ENCODE assay signal across 8 mouse cellular contexts in genomic region chr2:18609868-18610185, GRCm38 (mm10).
DNase-seq lines count a peak whose midpoint lies in the region; ATAC-seq and TF ChIP-seq lines count a peak whose summit lies in the region.

No protein-coding gene starts in this region.

- WGBS in kidney, embryonic 14.5 days = 4% methylated on average over 10 of the region's 10 CpGs
- WGBS in limb, embryonic 11.5 days = under 1% methylated on average over 10 of the region's 10 CpGs
- 45% methylated on average over 10 of the region's 10 CpGs for WGBS in olfactory bulb, adult 2 months

- H3K36me3 ChIP-seq in kidney, embryonic 14.5 days (ENCODE audit: control insufficient read depth, insufficient read depth, low read length) = no peaks in the 10 kb centered on the region
- H3K36me3 ChIP-seq in limb, embryonic 11.5 days (ENCODE audit: control insufficient read depth, insufficient read depth, low read length) = no peaks in the 10 kb centered on the region

- TF ChIP-seq CTCF in cortical plate, adult 2 months (IDR thresholded peaks at IDR 0.05; ENCODE audit: extremely low read depth, insufficient read depth, low read length) = no peak
- no peak for TF ChIP-seq CTCF in olfactory bulb, adult 2 months (IDR thresholded peaks at IDR 0.05; ENCODE audit: insufficient read depth, low read depth, low read length)

- intact Hi-C loops in left cerebral cortex, postnatal 10 days (cut with DNase I) = loop anchor here (5.0 kb wide), 1 partner anchor 218 kb away; the partner anchor contains the start of gene Dnajc1

- H3K9ac ChIP-seq in kidney, embryonic 14.5 days (ENCODE audit: low read depth, low read length) = no peak overlapping the region
- no peak overlapping the region for H3K9ac ChIP-seq in limb, embryonic 11.5 days (ENCODE audit: low read length)

- H3K27me3 ChIP-seq in kidney, embryonic 14.5 days (ENCODE audit: control insufficient read depth, insufficient read depth, low read length) = peaks cover 46% of the 10 kb centered on the region
- peaks cover 25% of the 10 kb centered on the region for H3K27me3 ChIP-seq in limb, embryonic 11.5 days (ENCODE audit: control insufficient read depth, insufficient read depth, low read length)

- no peaks in the 10 kb centered on the region for H3K4me1 ChIP-seq in kidney, embryonic 14.5 days (ENCODE audit: control insufficient read depth, insufficient read depth, low read length)
- H3K4me1 ChIP-seq in cortical plate, adult 2 months (ENCODE audit: control insufficient read depth, insufficient read depth, low read length) = no peaks in the 10 kb centered on the region
- H3K4me1 ChIP-seq in limb, embryonic 11.5 days (ENCODE audit: control insufficient read depth, insufficient read depth, low read length) = peaks cover 18% of the 10 kb centered on the region
- peaks cover 21% of the 10 kb centered on the region for H3K4me1 ChIP-seq in olfactory bulb, adult 2 months (ENCODE audit: control insufficient read depth, insufficient read depth, low read length)

- no peak overlapping the region for H3K27ac ChIP-seq in kidney, embryonic 14.5 days (ENCODE audit: low read depth, low read length)
- no peak overlapping the region for H3K27ac ChIP-seq in cortical plate, adult 2 months (ENCODE audit: insufficient read depth, low read length)
- H3K27ac ChIP-seq in limb, embryonic 11.5 days (replicated peaks; ENCODE audit: low read depth, low read length) = no peak overlapping the region
- no peak overlapping the region for H3K27ac ChIP-seq in olfactory bulb, adult 2 months (ENCODE audit: insufficient read depth, low read depth, low read length)

- no peak for TF ChIP-seq POLR2A in cortical plate, adult 2 months (IDR thresholded peaks at IDR 0.05; ENCODE audit: extremely low read depth, insufficient read depth, low read length)
- no peak for TF ChIP-seq POLR2A in olfactory bulb, adult 2 months (IDR thresholded peaks at IDR 0.05; ENCODE audit: insufficient read depth, low read depth, low read length)

- ATAC-seq in kidney, embryonic 14.5 days (ENCODE audit: low FRiP score, low TSS enrichment) = no peak
- no peak for ATAC-seq in limb, embryonic 11.5 days (ENCODE audit: insufficient number of reproducible peaks, low FRiP score, low TSS enrichment, low read depth)

- no peak for DNase-seq in kidney, adult 9 months
- DNase-seq in limb, embryonic 11.5 days (ENCODE audit: low spot score) = no peak
- DNase-seq in cerebellum, adult 11-12 months = no peak
- no peak for DNase-seq in left cerebral cortex, postnatal 10 days (ENCODE audit: extremely low spot score in 1 of 2, low spot score in 2 of 2)
- no peak for DNase-seq in embryo, embryonic 10 days (ENCODE audit: low spot score)

- H3K4me2 ChIP-seq in kidney, embryonic 14.5 days (replicated peaks; ENCODE audit: low read depth, low read length) = peak overlapping the region; percentile 68
- H3K4me2 ChIP-seq in limb, embryonic 11.5 days (ENCODE audit: low read depth, severe bottlenecking) = peak overlapping the region; percentile 58; the same call in 1 of the 2 replicates

- no peaks in the 10 kb centered on the region for H3K9me3 ChIP-seq in kidney, embryonic 14.5 days (ENCODE audit: control insufficient read depth, low read length)
- no peaks in the 10 kb centered on the region for H3K9me3 ChIP-seq in limb, embryonic 11.5 days (ENCODE audit: control insufficient read depth, low read length)

- peak overlapping the region; percentile 37 for H3K4me3 ChIP-seq in kidney, embryonic 14.5 days (ENCODE audit: low read length)
- peak overlapping the region; percentile 62; the same call in 1 of the 2 replicates for H3K4me3 ChIP-seq in cortical plate, adult 2 months (ENCODE audit: insufficient read depth, low read length)
- H3K4me3 ChIP-seq in limb, embryonic 11.5 days (ENCODE audit: low read depth, low read length) = peak overlapping the region; percentile 29; the same call in 1 of the 2 replicates
- H3K4me3 ChIP-seq in olfactory bulb, adult 2 months (ENCODE audit: insufficient read depth, low read depth, low read length) = peak overlapping the region; percentile 48
